Mouse (Mus musculus): ENCODE results near the gene Myh14. TPM values are rescaled to one million over a fixed set of nuclear protein-coding genes. Genes with fewer than 3 reads are reported as not detected.

The Myh14 gene
- total and polyA plus RNA-seq, 3 experiments, result 0.09 to 1.5 (median 0.60) TPM

GRCm38 (mm10) chr7:44649990-44650389, 20.7 kb downstream of the Myh14 start:
- peak; percentile 86 for DNase-seq (ENCODE audit: extremely low read depth)
- in situ Hi-C loops (cut with MboI; ENCODE audit: low pct_ligation_motif_present, low pct_unique_long_range_greater_than_20kb, low sequenced_read_pairs), result loop anchor here (5.0 to 10.0 kb wide), 4 partner anchors 65 to 385 kb away; partner anchors contain the start of gene Gm15517
- Histone ChIP-seq H3K9me3 (replicated peaks; ENCODE audit: low read length) (no peaks in the 10 kb centered on the region), H3K9ac (ENCODE audit: insufficient read depth, low read depth) (no peak overlapping the region), H3K79me2 (replicated peaks; ENCODE audit: control insufficient read depth, extremely low read depth, insufficient read depth, poor library complexity, severe bottlenecking) (no peaks in the 10 kb centered on the region), H3K4me2 (ENCODE audit: insufficient read depth, low read depth, poor library complexity, severe bottlenecking) (no peak overlapping the region), H3K27ac (ENCODE audit: insufficient read depth, low read depth) (no peak overlapping the region), H3K4me1 (ENCODE audit: control insufficient read depth in 1 of 2, insufficient read depth in 2 of 2) (peaks cover 25 to 38% of the 10 kb centered on the region in 2 experiments), H3K27me3 (replicated peaks) (no peaks in the 10 kb centered on the region), H3K36me3 (replicated peaks in 1 of 2; ENCODE audit: control insufficient read depth in 1 of 2, insufficient read depth in 1 of 2, low read length in 1 of 2) (no peaks in the 10 kb centered on the region), H3K4me3 (replicated peaks in 1 of 3; ENCODE audit: low read depth in 2 of 3, low read length in 2 of 3, poor library complexity in 1 of 3) (no peak overlapping the region)
- TF ChIP-seq PAX5 (IDR thresholded peaks at IDR 0.05; ENCODE audit: low read length) (no peak), MXI1 (IDR thresholded peaks at IDR 0.05; ENCODE audit: low read depth, low read length) (peak; percentile 66), CHD2 (IDR thresholded peaks at IDR 0.05; ENCODE audit: low read length) (peak; percentile 37; the same call in 1 of the 2 replicates), E2F4 (IDR thresholded peaks at IDR 0.05; ENCODE audit: insufficient replicate concordance, low read depth, low read length) (no peak), MAFK (IDR thresholded peaks at IDR 0.05; ENCODE audit: insufficient replicate concordance, low read length) (no peak), CTCF (conservative IDR thresholded peaks at IDR 0.05 in 1 of 2, IDR thresholded peaks at IDR 0.05 in 1 of 2; ENCODE audit: low read depth in 2 of 2, low read length in 2 of 2) (peak; percentile 82 to 94), ZKSCAN1 (IDR thresholded peaks at IDR 0.05; ENCODE audit: borderline replicate concordance, low read depth, low read length) (no peak), ZC3H11A (IDR thresholded peaks at IDR 0.05; ENCODE audit: low read depth, low read length) (peak; percentile 53), TBP (conservative IDR thresholded peaks at IDR 0.05; ENCODE audit: low read depth, low read length) (no peak), CHD1 (IDR thresholded peaks at IDR 0.05; ENCODE audit: low read depth, low read length) (no peak), ELF1 (IDR thresholded peaks at IDR 0.05; ENCODE audit: low read depth, low read length) (peak; percentile 48), IRF4 (IDR thresholded peaks at IDR 0.05; ENCODE audit: low read depth, low read length) (peak; percentile 55; the same call in 1 of the 2 replicates), NRF1 (IDR thresholded peaks at IDR 0.05; ENCODE audit: low read depth, low read length) (peak; percentile 46; the same call in 1 of the 2 replicates), JUN (IDR thresholded peaks at IDR 0.05; ENCODE audit: insufficient read depth, low read depth, low read length) (no peak), ZMIZ1 (IDR thresholded peaks at IDR 0.05; ENCODE audit: low read depth, low read length) (no peak), POLR2AphosphoS2 (IDR thresholded peaks at IDR 0.05; ENCODE audit: low read depth, low read length) (no peak), ETS1 (conservative IDR thresholded peaks at IDR 0.05; ENCODE audit: low read depth, low read length) (0 out of 2 replicates have a peak, but pooled peaks have one; percentile 21), UBTF (IDR thresholded peaks at IDR 0.05; ENCODE audit: low read depth, low read length) (no peak), KAT2A (IDR thresholded peaks at IDR 0.05; ENCODE audit: insufficient replicate concordance, low read length) (no peak), RCOR1 (conservative IDR thresholded peaks at IDR 0.05; ENCODE audit: low read depth, low read length) (no peak), EP300 (IDR thresholded peaks at IDR 0.05; ENCODE audit: low read length) (no peak; the same call in 1 of the 2 replicates), ZNF384 (IDR thresholded peaks at IDR 0.05; ENCODE audit: low read depth, low read length) (peak; percentile 22; the same call in 1 of the 2 replicates), NELFE (IDR thresholded peaks at IDR 0.05; ENCODE audit: low read depth, low read length) (peak; percentile 75; the same call in 1 of the 2 replicates), JUND (conservative IDR thresholded peaks at IDR 0.05; ENCODE audit: low read depth, low read length) (no peak), SIN3A (IDR thresholded peaks at IDR 0.05; ENCODE audit: low read length) (peak; percentile 61), RAD21 (IDR thresholded peaks at IDR 0.05; ENCODE audit: low read depth, low read length) (peak; percentile 93), BHLHE40 (IDR thresholded peaks at IDR 0.05; ENCODE audit: low read depth, low read length) (peak; percentile 62), MAX (IDR thresholded peaks at IDR 0.05; ENCODE audit: low read length) (peak; percentile 42; the same call in 1 of the 2 replicates), TCF12 (IDR thresholded peaks at IDR 0.05; ENCODE audit: low read depth, low read length) (peak; percentile 41; the same call in 1 of the 2 replicates), USF1 (IDR thresholded peaks at IDR 0.05; ENCODE audit: low read depth, low read length) (peak; percentile 64), POLR2A (IDR thresholded peaks at IDR 0.05; ENCODE audit: low read depth, low read length) (no peak), USF2 (conservative IDR thresholded peaks at IDR 0.05; ENCODE audit: low read depth, low read length) (peak; percentile 55), MEF2A (IDR thresholded peaks at IDR 0.05; ENCODE audit: borderline replicate concordance, low read depth, low read length) (peak; percentile 50; the same call in 1 of the 2 replicates), MAZ (IDR thresholded peaks at IDR 0.05; ENCODE audit: low read depth, low read length) (peak; percentile 74; the same call in 1 of the 2 replicates), HCFC1 (IDR thresholded peaks at IDR 0.05; ENCODE audit: low read depth, low read length) (peak; percentile 37), GABPA (IDR thresholded peaks at IDR 0.05; ENCODE audit: insufficient replicate concordance, low read depth, low read length) (no peak), SMC3 (IDR thresholded peaks at IDR 0.05; ENCODE audit: low read depth, low read length) (peak; percentile 81), MYC (IDR thresholded peaks at IDR 0.05; ENCODE audit: low read depth, low read length) (0 out of 2 replicates have a peak, but pooled peaks have one; percentile 37)
- dilution Hi-C loops (cut with MboI; ENCODE audit: extremely low pct_ligation_motif_present, extremely low pct_unique_long_range_greater_than_20kb, low sequenced_read_pairs), result no loop called here

All from CH12.LX (cell line).